Mouse (Mus musculus): Measurements from ENCODE around the gene Helz. TPM values are rescaled to one million over a fixed set of nuclear protein-coding genes. Genes with fewer than 3 reads are reported as not detected.

Helz gene
- polyA plus RNA-seq, 1 experiment from 2014 or later, result 22.9 TPM

GRCm38 (mm10) chr11:107524966-107525365 lies 22.8 kb upstream of the Helz start:
- WGBS, result 60% methylated on average over 1 of the region's 1 CpGs
- H3K4me3 ChIP-seq (replicated peaks), result no peak overlapping the region
- no peak overlapping the region for H3K27ac ChIP-seq
- peaks cover 8% of the 10 kb centered on the region; the same call in 1 of the 2 replicates for H3K4me1 ChIP-seq
- H3K9ac ChIP-seq, result no peak overlapping the region
- no peaks in the 10 kb centered on the region for H3K27me3 ChIP-seq
- H3K9me3 ChIP-seq (replicated peaks), result no peaks in the 10 kb centered on the region
- H3K36me3 ChIP-seq, result no peaks in the 10 kb centered on the region
- H3K4me2 ChIP-seq, result no peak overlapping the region
- no peak for ATAC-seq (replicated peaks; ENCODE audit: low FRiP score)

- Histone ChIP-seq H3K9ac (no peak overlapping the region), H3K27me3 (no peaks in the 10 kb centered on the region), H3K4me1 (peaks cover 14% of the 10 kb centered on the region; the same call in 1 of the 2 replicates), H3K36me3 (no peaks in the 10 kb centered on the region), H3K27ac (no peak overlapping the region), H3K4me3 (replicated peaks) (no peak overlapping the region), H3K4me2 (no peak overlapping the region), H3K9me3 (replicated peaks) (no peaks in the 10 kb centered on the region)
- no peak for ATAC-seq (replicated peaks; ENCODE audit: low FRiP score)
- WGBS, result 60% methylated on average over 3 of the region's 3 CpGs
Observed at GRCm38 (mm10) chr11:107527632-107528031, 20.1 kb upstream of the Helz start.

GRCm38 (mm10) chr11:107529320-107529719 lies 18.4 kb upstream of the Helz start:
- no peak overlapping the region for H3K4me3 ChIP-seq (replicated peaks)
- no peaks in the 10 kb centered on the region for H3K9me3 ChIP-seq (replicated peaks)
- no peaks in the 10 kb centered on the region for H3K36me3 ChIP-seq
- peak overlapping the region; percentile 71 for H3K27ac ChIP-seq
- peaks cover 14% of the 10 kb centered on the region; the same call in 1 of the 2 replicates for H3K4me1 ChIP-seq
- ATAC-seq (replicated peaks; ENCODE audit: low FRiP score), result peak; percentile 33
- no peak overlapping the region for H3K9ac ChIP-seq
- no peak overlapping the region for H3K4me2 ChIP-seq
- H3K27me3 ChIP-seq, result no peaks in the 10 kb centered on the region
- 38% methylated on average over 8 of the region's 8 CpGs for WGBS

- Histone ChIP-seq H3K9ac (no peak overlapping the region), H3K4me2 (no peak overlapping the region), H3K9me3 (replicated peaks) (no peaks in the 10 kb centered on the region), H3K27ac (no peak overlapping the region), H3K27me3 (no peaks in the 10 kb centered on the region), H3K36me3 (no peaks in the 10 kb centered on the region), H3K4me1 (peaks cover 14% of the 10 kb centered on the region; the same call in 1 of the 2 replicates), H3K4me3 (replicated peaks) (no peak overlapping the region)
- ATAC-seq (replicated peaks; ENCODE audit: low FRiP score), result no peak
- WGBS, result 78% methylated on average over 4 of the region's 4 CpGs
Observed at GRCm38 (mm10) chr11:107531445-107531844, 16.3 kb upstream of the Helz start.

GRCm38 (mm10) chr11:107532271-107532670 lies 15.5 kb upstream of the Helz start:
- Histone ChIP-seq H3K4me2 (no peak overlapping the region), H3K27me3 (no peaks in the 10 kb centered on the region), H3K4me3 (replicated peaks) (no peak overlapping the region), H3K36me3 (no peaks in the 10 kb centered on the region), H3K4me1 (peaks cover 14% of the 10 kb centered on the region; the same call in 1 of the 2 replicates), H3K9me3 (replicated peaks) (no peaks in the 10 kb centered on the region), H3K27ac (no peak overlapping the region), H3K9ac (no peak overlapping the region)
- ATAC-seq (replicated peaks; ENCODE audit: low FRiP score), result no peak
- 37% methylated on average over 5 of the region's 5 CpGs for WGBS

- Histone ChIP-seq H3K4me3 (replicated peaks) (no peak overlapping the region), H3K27me3 (no peaks in the 10 kb centered on the region), H3K36me3 (no peaks in the 10 kb centered on the region), H3K4me2 (no peak overlapping the region), H3K4me1 (no peaks in the 10 kb centered on the region), H3K9ac (no peak overlapping the region), H3K9me3 (replicated peaks) (no peaks in the 10 kb centered on the region), H3K27ac (no peak overlapping the region)
- 90% methylated on average over 4 of the region's 4 CpGs for whole genome bisulfite sequencing
- no peak for ATAC-seq (replicated peaks; ENCODE audit: low FRiP score)
Observed at GRCm38 (mm10) chr11:107538994-107539393, 8.7 kb upstream of the Helz start.

- H3K27ac ChIP-seq, result no peak overlapping the region
- no peaks in the 10 kb centered on the region for H3K9me3 ChIP-seq (replicated peaks)
- no peak overlapping the region for H3K4me3 ChIP-seq (replicated peaks)
- WGBS, result 69% methylated on average over 1 of the region's 1 CpGs
- ATAC-seq (replicated peaks; ENCODE audit: low FRiP score), result no peak
- no peaks in the 10 kb centered on the region for H3K27me3 ChIP-seq
- H3K4me1 ChIP-seq, result no peaks in the 10 kb centered on the region
- H3K9ac ChIP-seq, result no peak overlapping the region
- no peak overlapping the region for H3K4me2 ChIP-seq
- H3K36me3 ChIP-seq, result no peaks in the 10 kb centered on the region
Observed at GRCm38 (mm10) chr11:107540339-107540738, 7.4 kb upstream of the Helz start.

- peak overlapping the region; percentile 94; the same call in 1 of the 2 replicates for H3K9ac ChIP-seq
Observed at GRCm38 (mm10) chr11:107545747-107546476, 1.8 kb upstream of the Helz start.

GRCm38 (mm10) chr11:107546667-107547301 lies 946 bp upstream of the Helz start:
- WGBS, result under 1% methylated on average over 36 of the region's 37 CpGs
- peak; percentile 79 for ATAC-seq (replicated peaks; ENCODE audit: low FRiP score)
- Histone ChIP-seq H3K27ac (peak overlapping the region; percentile 91), H3K4me1 (peaks cover 26% of the 10 kb centered on the region), H3K4me3 (replicated peaks) (peak overlapping the region; percentile 98), H3K9ac (peak overlapping the region; percentile 94), H3K36me3 (peaks cover 26% of the 10 kb centered on the region), H3K9me3 (replicated peaks) (no peaks in the 10 kb centered on the region), H3K27me3 (0 out of 2 replicates have a peak, but pooled peaks cover 3% of the 10 kb centered on the region), H3K4me2 (peak overlapping the region; percentile 99)

More at GRCm38 (mm10) chr11:107545747-107546476, 1.8 kb upstream of the Helz start:
- Histone ChIP-seq H3K4me1 (peaks cover 26% of the 10 kb centered on the region), H3K27me3 (0 out of 2 replicates have a peak, but pooled peaks cover 3% of the 10 kb centered on the region), H3K4me2 (peak overlapping the region; percentile 99), H3K4me3 (replicated peaks) (peak overlapping the region; percentile 98), H3K9me3 (replicated peaks) (no peaks in the 10 kb centered on the region), H3K27ac (peak overlapping the region; percentile 91), H3K36me3 (peaks cover 18% of the 10 kb centered on the region)
- 22% methylated on average over 13 of the region's 13 CpGs for WGBS
- no peak for ATAC-seq (replicated peaks; ENCODE audit: low FRiP score)

GRCm38 (mm10) chr11:107548204-107548975 lies 660 bp downstream of the Helz start:
- Histone ChIP-seq H3K4me3 (replicated peaks) (peak overlapping the region; percentile 98), H3K4me1 (peaks cover 26% of the 10 kb centered on the region), H3K4me2 (peak overlapping the region; percentile 99), H3K9me3 (replicated peaks) (no peaks in the 10 kb centered on the region), H3K36me3 (peaks cover 38% of the 10 kb centered on the region), H3K9ac (peak overlapping the region; percentile 94), H3K27ac (peak overlapping the region; percentile 91), H3K27me3 (0 out of 2 replicates have a peak, but pooled peaks cover 3% of the 10 kb centered on the region)
- ATAC-seq (replicated peaks; ENCODE audit: low FRiP score), result peak; percentile 42; the same call in 1 of the 2 replicates
- 6% methylated on average over 39 of the region's 39 CpGs for WGBS

GRCm38 (mm10) chr11:107559874-107560273 lies 12.1 kb downstream of the Helz start:
- ATAC-seq (replicated peaks; ENCODE audit: low FRiP score), result no peak
- Histone ChIP-seq H3K36me3 (peaks cover 59% of the 10 kb centered on the region), H3K9me3 (replicated peaks) (no peaks in the 10 kb centered on the region), H3K27me3 (no peaks in the 10 kb centered on the region), H3K4me1 (no peaks in the 10 kb centered on the region), H3K9ac (no peak overlapping the region), H3K4me2 (no peak overlapping the region), H3K4me3 (replicated peaks) (no peak overlapping the region), H3K27ac (no peak overlapping the region)
- 93% methylated on average over 5 of the region's 5 CpGs for WGBS

- peaks cover 59% of the 10 kb centered on the region for H3K36me3 ChIP-seq
- H3K4me1 ChIP-seq, result peaks cover 8% of the 10 kb centered on the region
- no peak overlapping the region for H3K9ac ChIP-seq
- H3K9me3 ChIP-seq (replicated peaks), result no peaks in the 10 kb centered on the region
- no peaks in the 10 kb centered on the region for H3K27me3 ChIP-seq
- no peak overlapping the region for H3K4me3 ChIP-seq (replicated peaks)
- H3K27ac ChIP-seq, result no peak overlapping the region
- no peak overlapping the region for H3K4me2 ChIP-seq
- 84% methylated on average over 3 of the region's 3 CpGs for WGBS
- no peak for ATAC-seq (replicated peaks; ENCODE audit: low FRiP score)
Observed at GRCm38 (mm10) chr11:107567431-107567830, 19.7 kb downstream of the Helz start.

Data from kidney, embryonic 15.5 days (tissue).